Mouse (Mus musculus) embryonic fibroblast, embryonic 13.5 days (primary cell): ENCODE results near the gene Itfg1.

ENCODE experiments used
- CTCF ChIP-seq: IDR thresholded peaks from 2 replicates; pipeline ENCODE4 v1.5.1; 2011; ENCODE audit warnings: mild to moderate bottlenecking, control low read depth, low read length, moderate library complexity, borderline replicate concordance; ENCODE audit not compliant: insufficient read depth
- POLR2A ChIP-seq: IDR thresholded peaks from 2 replicates; pipeline ENCODE4 v1.6.1; 2011; ENCODE audit warnings: low read depth, mild to moderate bottlenecking, control low read depth, low read length, moderate library complexity

- TF ChIP-seq CTCF (no peak), POLR2A (no peak)
Measured at GRCm38 (mm10) chr8:85862381-85862780, 21.7 kb upstream of the Itfg1 start.
